Mouse (Mus musculus) stomach, embryonic 16.5 days (tissue): ENCODE data around the gene Senp3. TPM values are rescaled to one million over a fixed set of nuclear protein-coding genes. Genes with fewer than 3 reads are reported as not detected.
A peak's percentile ranks its signal among the peaks of the same experiment; 100 is the strongest.

Experiments
- ATAC-seq: fragments of 200-750 bp; cut with Nextera tagmentation; 2 replicates; pipeline ENCODE4 v1.8.0; 2017; ENCODE audit warnings: moderate number of reproducible peaks, moderate TSS enrichment; ENCODE audit not compliant: insufficient read depth, low FRiP score
- H3K27ac ChIP-seq: fragments of 300-500 bp; sonication (generic); 2 replicates; pipeline ENCODE4 v1.5.1; 2014; ENCODE audit warnings: low read length
- H3K27me3 ChIP-seq: fragments of 300-500 bp; sonication (generic); 2 replicates; pipeline ENCODE4 v1.6.1; 2014; ENCODE audit warnings: low read length, control low read depth, mixed read lengths; ENCODE audit not compliant: control insufficient read depth, insufficient read depth
- H3K36me3 ChIP-seq: fragments of 300-500 bp; sonication (generic); 2 replicates; pipeline ENCODE4 v1.6.1; 2014; ENCODE audit warnings: low read length; ENCODE audit not compliant: control insufficient read depth, insufficient read depth
- H3K4me1 ChIP-seq: fragments of 300-500 bp; sonication (generic); 2 replicates; pipeline ENCODE4 v1.6.1; 2014; ENCODE audit warnings: low read length, control low read depth, mixed read lengths; ENCODE audit not compliant: control insufficient read depth, insufficient read depth
- H3K4me2 ChIP-seq: fragments of 300-500 bp; sonication (generic); 2 replicates; pipeline ENCODE4 v1.6.1; 2014; ENCODE audit warnings: low read depth, low read length, mixed read lengths
- H3K4me3 ChIP-seq: fragments of 300-500 bp; sonication (generic); replicated peaks from 2 replicates; pipeline ENCODE4 v1.5.1; 2014; ENCODE audit warnings: mild to moderate bottlenecking, low read length
- H3K9ac ChIP-seq: fragments of 300-500 bp; sonication (generic); 2 replicates; pipeline ENCODE4 v1.6.1; 2014; ENCODE audit warnings: low read length
- H3K9me3 ChIP-seq: fragments of 300-500 bp; sonication (generic); replicated peaks from 2 replicates; pipeline ENCODE4 v1.6.1; 2016; ENCODE audit warnings: low read length, control low read depth; ENCODE audit not compliant: control insufficient read depth
- WGBS: fragments of 180-500 bp; shearing (Covaris S2); extraction: QIAGEN DNeasy Blood & Tissue Kit; methylation state at CpG from one replicate; pipeline ENCODE4 v1.1.7; 2014; 5-methylcytosine and 5-hydroxymethylcytosine counted together
- polyA plus RNA-seq: library from polyadenylated mRNA; unstranded; fragments of >200 nt; fragmentation: Nextera tagmentation; extraction: Ambion mirVana; gene quantifications from 2 replicates; pipeline ENCODE4 v1.2.1, GENCODE M21; 2015

Senp3 gene
- polyA plus RNA-seq, 1 experiment from 2014 or later = 66.3 TPM

- H3K4me1 ChIP-seq = peaks cover 18% of the 10 kb centered on the region
- H3K9me3 ChIP-seq = no peaks in the 10 kb centered on the region
- H3K36me3 ChIP-seq = peaks cover 23% of the 10 kb centered on the region
- peak within 1 kb of the TSS; percentile 97 for H3K4me2 ChIP-seq
- ATAC-seq = peak; percentile 98
- peak within 1 kb of the TSS; percentile 73 for H3K4me3 ChIP-seq
- H3K9ac ChIP-seq = peak within 1 kb of the TSS; percentile 100
- WGBS = under 1% methylated on average over 36 of the region's 36 CpGs
- H3K27me3 ChIP-seq = no peaks in the 10 kb centered on the region
- H3K27ac ChIP-seq = peak within 1 kb of the TSS; percentile 96
Observed at GRCm38 (mm10) chr11:69672211-69672706, 9.6 kb downstream of the Senp3 start, which contains the start of gene Eif4a1. Gene Eif4a1, minus strand, starts transcription at chr11:69672423.

GRCm38 (mm10) chr11:69671726-69672124 lies 10.2 kb downstream of the Senp3 start:
- H3K4me2 ChIP-seq = 0 out of 2 replicates have a peak overlapping the region, but pooled peaks have one; percentile 97
- H3K27ac ChIP-seq = peak overlapping the region; percentile 96
- H3K4me1 ChIP-seq = peaks cover 18% of the 10 kb centered on the region
- no peaks in the 10 kb centered on the region for H3K9me3 ChIP-seq
- WGBS = under 1% methylated on average over 43 of the region's 43 CpGs
- peak; percentile 0; the same call in 1 of the 2 replicates for ATAC-seq
- peak overlapping the region; percentile 73 for H3K4me3 ChIP-seq
- H3K9ac ChIP-seq = peak overlapping the region; percentile 100
- peaks cover 23% of the 10 kb centered on the region for H3K36me3 ChIP-seq
- H3K27me3 ChIP-seq = no peaks in the 10 kb centered on the region

GRCm38 (mm10) chr11:69670786-69671725 lies 10.8 kb downstream of the Senp3 start:
- peak overlapping the region; percentile 97 for H3K4me2 ChIP-seq
- peak overlapping the region; percentile 100 for H3K9ac ChIP-seq
- no peaks in the 10 kb centered on the region for H3K9me3 ChIP-seq
- WGBS = under 1% methylated on average over 61 of the region's 61 CpGs
- peak; percentile 79 for ATAC-seq
- H3K4me3 ChIP-seq = peak overlapping the region; percentile 73
- H3K27ac ChIP-seq = peak overlapping the region; percentile 96
- H3K27me3 ChIP-seq = no peaks in the 10 kb centered on the region
- H3K36me3 ChIP-seq = peaks cover 30% of the 10 kb centered on the region
- peaks cover 18% of the 10 kb centered on the region for H3K4me1 ChIP-seq

- Histone ChIP-seq H3K27me3 (no peaks in the 10 kb centered on the region), H3K9ac (no peak overlapping the region), H3K4me2 (no peak overlapping the region), H3K4me3 (no peak overlapping the region), H3K9me3 (no peaks in the 10 kb centered on the region), H3K4me1 (peaks cover 20% of the 10 kb centered on the region), H3K27ac (peak overlapping the region; percentile 53), H3K36me3 (peaks cover 34% of the 10 kb centered on the region)
- ATAC-seq = no peak
- 81% methylated on average over 3 of the region's 3 CpGs for WGBS
Observed at GRCm38 (mm10) chr11:69666665-69667005, 15.2 kb downstream of the Senp3 start.

GRCm38 (mm10) chr11:69665961-69666664 lies 15.8 kb downstream of the Senp3 start, which contains the start of gene Cd68:
Gene Cd68, minus strand, starts transcription at chr11:69666153.
- no peaks in the 10 kb centered on the region for H3K9me3 ChIP-seq
- H3K4me1 ChIP-seq = peaks cover 25% of the 10 kb centered on the region
- WGBS = 20% methylated on average over 7 of the region's 7 CpGs
- H3K36me3 ChIP-seq = peaks cover 34% of the 10 kb centered on the region
- peak within 1 kb of the TSS; percentile 2; the same call in 1 of the 2 replicates for H3K4me2 ChIP-seq
- no peak within 1 kb of the TSS for H3K9ac ChIP-seq
- ATAC-seq = 0 out of 2 replicates have a peak, but pooled peaks have one; percentile 16
- no peaks in the 10 kb centered on the region for H3K27me3 ChIP-seq
- H3K4me3 ChIP-seq = no peak within 1 kb of the TSS
- peak within 1 kb of the TSS; percentile 58 for H3K27ac ChIP-seq

- 66% methylated on average over 9 of the region's 9 CpGs for WGBS
- Histone ChIP-seq H3K4me2 (peak overlapping the region; percentile 2; the same call in 1 of the 2 replicates), H3K36me3 (peaks cover 31% of the 10 kb centered on the region), H3K4me1 (peaks cover 23% of the 10 kb centered on the region), H3K4me3 (no peak overlapping the region), H3K27me3 (no peaks in the 10 kb centered on the region), H3K9ac (no peak overlapping the region), H3K9me3 (no peaks in the 10 kb centered on the region), H3K27ac (peak overlapping the region; percentile 58; the same call in 1 of the 2 replicates)
- ATAC-seq = no peak
Observed at GRCm38 (mm10) chr11:69665457-69665960, 16.4 kb downstream of the Senp3 start.

GRCm38 (mm10) chr11:69664841-69665240 lies 17.0 kb downstream of the Senp3 start:
- peaks cover 16% of the 10 kb centered on the region for H3K4me1 ChIP-seq
- no peaks in the 10 kb centered on the region for H3K9me3 ChIP-seq
- H3K27me3 ChIP-seq = no peaks in the 10 kb centered on the region
- no peak overlapping the region for H3K27ac ChIP-seq
- H3K9ac ChIP-seq = no peak overlapping the region
- no peak for ATAC-seq
- H3K36me3 ChIP-seq = peaks cover 29% of the 10 kb centered on the region
- no peak overlapping the region for H3K4me3 ChIP-seq
- no peak overlapping the region for H3K4me2 ChIP-seq
- 86% methylated on average over 7 of the region's 7 CpGs for WGBS

GRCm38 (mm10) chr11:69663795-69664194 lies 18.1 kb downstream of the Senp3 start:
- Histone ChIP-seq H3K4me2 (peak overlapping the region; percentile 70; the same call in 1 of the 2 replicates), H3K9ac (no peak overlapping the region), H3K27me3 (no peaks in the 10 kb centered on the region), H3K9me3 (no peaks in the 10 kb centered on the region), H3K27ac (peak overlapping the region; percentile 94; the same call in 1 of the 2 replicates), H3K36me3 (peaks cover 20% of the 10 kb centered on the region), H3K4me3 (no peak overlapping the region), H3K4me1 (peaks cover 12% of the 10 kb centered on the region)
- WGBS = 84% methylated on average over 6 of the region's 6 CpGs
- ATAC-seq = no peak
